Mouse (Mus musculus) ovary, adult 18-20 months (tissue): ENCODE data around the gene Smarca4.

Experiments
- DNase-seq: peaks from one replicate; pipeline ENCODE4 v3.0.0; 2022; ENCODE audit warnings: low spot score, mixed read lengths

The Smarca4 gene

DNA sequence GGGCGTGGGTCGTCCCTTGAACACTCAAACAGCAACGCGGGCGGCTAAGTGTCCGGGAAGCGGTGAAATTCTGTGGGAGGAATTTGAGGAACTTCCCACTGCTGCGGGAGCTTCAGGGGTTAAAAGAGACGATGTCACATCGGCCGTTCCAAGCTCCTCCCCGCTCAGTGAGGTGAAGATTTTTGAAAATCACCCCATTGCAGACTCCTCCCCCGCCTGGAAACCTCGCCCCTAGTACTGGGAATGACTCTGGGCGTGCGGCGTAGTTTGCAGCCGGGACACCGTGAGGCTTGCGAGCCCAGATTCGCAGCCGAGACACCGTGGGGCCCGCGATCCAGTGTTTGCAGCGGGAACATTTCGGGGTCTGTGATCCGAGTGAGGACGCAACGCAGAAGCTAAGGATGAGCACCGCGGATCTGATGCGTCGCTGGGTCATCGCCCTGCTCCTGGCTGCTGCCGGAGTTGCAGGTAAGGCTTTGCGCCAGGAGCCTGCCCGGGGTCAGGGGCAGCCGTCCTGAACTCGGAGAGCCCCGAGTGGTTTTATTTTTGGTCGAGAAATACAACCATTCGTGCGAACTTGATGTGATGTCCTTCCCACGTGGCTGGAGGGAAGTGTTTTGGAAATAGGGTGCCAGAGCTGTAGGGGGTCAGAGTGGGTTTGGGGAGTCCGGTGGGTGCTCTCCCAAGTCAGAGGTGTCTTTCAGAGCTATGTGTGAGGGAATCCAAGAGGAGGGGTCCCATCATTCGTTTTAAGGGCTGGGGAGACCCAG, 107.6 kb downstream of the Smarca4 start, which contains the start of gene Ldlr:
Gene Ldlr, plus strand, starts transcription at position 107 of the 770 bp plus-strand sequence.
- peak; percentile 83 for DNase-seq

DNA sequence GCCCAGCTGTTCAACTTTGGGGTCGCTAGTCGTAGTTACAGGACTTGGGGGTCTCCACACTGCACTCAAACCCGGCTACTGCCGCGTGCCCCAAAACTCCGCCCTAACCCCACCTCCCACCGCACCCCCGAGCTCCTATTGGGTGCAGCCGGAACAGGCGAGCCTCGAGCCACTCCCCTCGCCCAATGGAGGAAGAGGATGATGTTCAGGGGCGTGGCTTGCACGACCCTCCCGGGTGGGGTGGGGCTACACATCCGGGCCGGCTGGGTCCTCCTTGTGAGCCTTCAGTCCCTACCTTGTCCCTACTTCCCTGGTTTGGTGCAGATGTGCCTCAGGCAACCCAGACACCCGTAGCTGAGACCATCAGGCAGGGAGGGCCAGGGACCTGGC, 108.2 kb downstream of the Smarca4 start:
- peak; percentile 92 for DNase-seq

DNA sequence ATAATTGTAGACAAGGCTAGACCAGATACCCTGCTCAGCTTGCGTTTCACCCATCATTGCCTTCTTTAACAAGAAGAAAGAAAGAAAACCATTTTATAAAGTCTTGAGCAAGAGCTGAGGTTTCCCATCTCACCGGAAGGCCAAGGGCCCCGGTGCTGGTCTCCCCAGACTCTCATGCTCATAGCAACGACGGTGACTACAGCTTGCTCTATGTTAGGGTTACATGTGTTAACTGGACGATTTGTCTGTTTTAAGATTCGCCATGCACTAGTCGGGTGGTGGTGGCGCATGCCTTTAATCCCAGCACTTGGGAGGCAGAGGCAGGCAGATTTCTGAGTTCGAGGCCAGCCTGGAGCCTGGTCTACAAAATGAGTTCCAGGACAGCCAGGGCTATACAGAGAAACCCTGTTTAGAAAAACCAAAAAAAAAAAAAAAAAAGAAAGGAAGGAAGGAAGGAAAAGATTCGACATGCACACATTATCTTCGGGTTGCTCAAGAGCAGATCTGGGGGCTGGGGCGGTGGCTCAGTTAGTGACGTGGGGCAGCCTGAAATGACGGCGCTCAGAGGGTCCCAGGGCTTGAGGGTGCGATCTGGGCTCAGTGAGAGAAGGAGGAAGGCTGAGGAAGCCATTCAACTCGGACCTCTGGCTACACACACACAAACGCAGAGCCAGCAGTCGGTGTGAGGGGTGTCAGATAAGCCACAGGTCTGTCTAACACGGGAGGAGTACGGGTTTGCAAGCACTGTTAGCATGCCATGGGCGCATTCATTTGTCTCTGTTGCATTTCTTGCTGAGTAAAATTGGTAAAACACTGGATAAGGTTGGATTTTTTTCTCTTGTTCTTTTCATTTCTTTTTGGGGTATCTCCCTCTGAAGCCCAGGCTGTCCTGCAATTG, 109.5 kb downstream of the Smarca4 start:
- DNase-seq, result no peak

DNA sequence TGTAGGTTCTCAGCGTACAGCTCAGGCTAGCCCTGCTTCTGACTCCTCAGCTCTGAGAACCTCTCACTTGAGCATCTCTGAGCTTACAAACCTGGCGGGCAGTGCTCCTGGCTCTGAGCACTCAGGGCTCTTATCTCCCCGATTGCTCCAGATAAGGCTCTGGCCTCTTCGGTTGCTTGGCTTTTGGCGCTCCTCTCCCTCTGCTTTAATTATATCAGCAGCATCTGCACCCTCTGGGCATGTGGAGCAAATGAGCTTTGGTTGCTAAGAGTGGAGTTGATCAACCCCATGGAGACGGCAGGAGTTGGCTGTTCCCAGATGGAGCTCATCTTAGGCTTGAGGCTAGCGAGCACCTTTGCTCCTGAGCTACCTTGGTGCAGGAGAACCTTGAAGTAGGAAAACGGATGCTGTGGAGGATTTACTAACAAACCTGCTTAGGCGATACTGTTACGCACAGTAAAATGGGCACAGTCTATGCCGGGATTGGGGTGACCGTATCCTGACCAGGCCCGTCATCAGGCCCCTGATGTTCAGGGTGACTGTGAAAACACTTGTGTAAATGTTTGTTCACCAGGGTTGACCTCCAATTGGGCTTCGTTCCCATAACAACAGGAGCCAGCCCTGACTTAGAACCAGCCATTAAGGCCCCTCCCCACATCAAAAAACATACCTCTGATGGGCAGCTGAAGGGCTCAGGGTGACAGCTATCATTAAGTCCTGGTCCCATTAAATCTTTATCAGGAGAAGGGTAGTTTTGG, 110.4 kb downstream of the Smarca4 start:
- DNase-seq, result no peak

DNA sequence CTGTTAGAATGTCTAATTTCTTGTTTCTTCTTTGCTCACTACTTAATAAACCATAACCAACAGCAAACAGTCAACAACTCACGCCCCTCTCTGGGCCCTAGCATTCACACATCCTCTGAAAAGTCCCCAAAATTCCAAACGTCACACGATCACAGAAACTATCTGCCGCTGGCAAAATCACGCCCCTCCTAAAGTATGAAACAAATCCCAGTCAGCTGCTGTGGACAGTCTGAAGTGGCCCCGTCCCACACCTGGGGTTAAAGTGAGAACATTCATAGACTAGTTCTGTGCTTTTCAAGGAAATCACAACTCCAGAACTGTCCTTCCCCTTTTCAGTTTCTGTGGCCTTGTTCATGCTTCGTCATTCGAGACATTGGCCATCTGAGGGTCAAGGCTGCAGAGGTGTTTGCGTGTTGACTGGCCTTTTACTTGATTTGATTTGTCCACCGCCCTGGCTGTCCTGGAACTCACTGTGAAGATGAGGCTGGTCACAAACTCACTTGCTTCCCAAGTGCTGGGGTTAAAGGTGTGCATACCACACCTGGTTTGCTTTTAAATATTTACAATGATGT, 112.4 kb downstream of the Smarca4 start:
- no peak for DNase-seq

DNA sequence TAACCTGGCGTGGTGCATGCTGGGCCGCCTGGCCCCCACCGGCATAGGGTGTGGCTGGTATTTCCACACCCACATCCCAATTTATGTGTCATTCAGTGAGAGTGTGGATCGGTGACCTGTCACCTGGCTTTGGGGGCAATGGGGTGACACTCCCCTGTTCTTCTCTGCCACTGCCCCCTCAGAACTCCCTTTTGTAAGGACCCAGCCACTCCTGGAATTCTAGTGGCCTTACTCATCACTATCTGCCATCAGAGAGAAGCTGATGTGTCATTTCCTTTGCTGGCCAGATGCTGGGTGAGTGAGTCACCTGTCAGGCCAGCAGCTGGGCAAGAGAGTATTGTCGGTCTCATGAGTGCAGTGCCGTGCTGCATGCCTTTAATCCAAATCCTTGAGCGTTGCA, 113.3 kb downstream of the Smarca4 start:
- no peak for DNase-seq

DNA sequence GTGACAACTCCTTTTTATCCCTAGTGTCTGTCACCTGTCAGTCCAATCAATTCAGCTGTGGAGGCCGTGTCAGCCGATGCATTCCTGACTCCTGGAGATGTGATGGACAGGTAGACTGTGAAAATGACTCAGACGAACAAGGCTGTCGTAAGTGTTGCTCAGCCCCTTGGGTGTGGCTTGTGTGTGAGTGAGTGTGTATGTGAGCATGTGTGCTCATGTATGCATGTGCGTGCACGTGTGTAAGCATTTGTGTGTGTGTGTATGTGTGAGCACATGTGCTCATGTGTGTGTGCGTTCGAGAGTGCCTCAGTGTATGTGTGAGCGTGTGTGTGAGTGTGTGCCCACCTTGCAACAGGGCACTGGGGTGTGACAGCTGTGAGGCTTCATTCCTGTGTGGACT, 116.3 kb downstream of the Smarca4 start:
- DNase-seq, result no peak

DNA sequence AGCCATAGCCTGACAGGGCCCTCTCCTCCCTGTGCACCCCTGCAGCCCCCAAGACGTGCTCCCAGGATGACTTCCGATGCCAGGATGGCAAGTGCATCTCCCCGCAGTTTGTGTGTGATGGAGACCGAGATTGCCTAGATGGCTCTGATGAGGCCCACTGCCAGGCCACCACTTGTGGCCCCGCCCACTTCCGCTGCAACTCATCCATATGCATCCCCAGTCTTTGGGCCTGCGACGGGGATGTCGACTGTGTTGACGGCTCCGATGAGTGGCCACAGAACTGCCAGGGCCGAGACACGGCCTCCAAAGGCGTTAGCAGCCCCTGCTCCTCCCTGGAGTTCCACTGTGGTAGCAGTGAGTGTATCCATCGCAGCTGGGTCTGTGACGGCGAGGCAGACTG, 117.5 kb downstream of the Smarca4 start:
- DNase-seq, result no peak

DNA sequence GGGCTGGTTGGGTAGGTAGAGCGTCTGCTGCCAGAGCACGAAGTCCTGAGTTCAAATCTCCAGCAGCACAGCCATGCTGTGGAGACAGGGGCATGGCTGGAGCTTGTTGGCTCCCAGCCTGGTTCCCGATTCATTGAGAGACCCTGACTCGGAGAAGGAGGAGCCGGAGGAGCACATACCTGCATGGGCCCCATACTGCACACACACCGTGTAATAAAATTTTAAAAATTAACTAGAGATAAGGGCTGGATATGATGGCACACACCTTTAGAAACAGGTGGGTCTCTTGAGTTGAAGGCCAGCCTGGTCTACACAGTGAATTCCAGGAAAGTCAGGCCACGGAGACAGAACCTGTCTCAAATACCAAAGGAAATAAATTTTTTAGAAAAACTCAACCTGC, 118.0 kb downstream of the Smarca4 start:
- no peak for DNase-seq

DNA sequence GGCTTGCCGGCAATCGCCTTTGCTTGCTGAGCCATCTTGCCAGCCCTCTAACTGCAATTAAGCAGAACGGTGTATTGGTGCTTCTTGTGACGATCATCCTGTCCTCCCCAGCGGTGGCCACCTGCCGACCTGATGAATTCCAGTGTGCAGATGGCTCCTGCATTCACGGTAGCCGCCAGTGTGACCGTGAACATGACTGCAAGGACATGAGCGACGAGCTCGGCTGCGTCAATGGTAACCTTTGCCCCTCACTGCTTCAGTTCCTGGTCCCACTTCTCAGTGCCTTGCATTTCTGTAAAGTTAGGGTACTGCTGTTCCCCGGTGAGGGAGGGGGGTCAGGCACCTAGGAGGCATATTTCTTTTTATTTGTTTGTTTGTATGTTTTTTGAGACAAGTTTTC, 119.2 kb downstream of the Smarca4 start:
- no peak for DNase-seq

DNA sequence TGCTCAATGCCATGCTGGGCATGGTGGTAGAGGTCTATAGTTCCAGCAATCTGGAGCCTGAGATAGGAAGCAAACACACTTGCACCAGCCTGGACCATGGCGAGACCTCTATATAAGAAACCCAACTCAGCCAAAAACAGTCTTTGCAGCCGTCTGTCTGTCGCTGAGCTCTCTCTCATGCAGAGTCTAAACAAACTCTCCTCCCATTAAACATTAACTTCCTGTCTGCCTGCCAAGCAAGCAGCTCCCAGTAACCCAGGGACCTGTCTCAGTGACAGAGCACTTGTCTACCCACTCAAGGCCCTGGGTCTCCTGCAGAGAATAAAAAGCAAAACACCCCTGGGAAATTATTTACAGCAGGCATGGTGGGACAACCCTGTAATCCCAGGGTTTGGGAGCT, 120.6 kb downstream of the Smarca4 start:
- no peak for DNase-seq

DNA sequence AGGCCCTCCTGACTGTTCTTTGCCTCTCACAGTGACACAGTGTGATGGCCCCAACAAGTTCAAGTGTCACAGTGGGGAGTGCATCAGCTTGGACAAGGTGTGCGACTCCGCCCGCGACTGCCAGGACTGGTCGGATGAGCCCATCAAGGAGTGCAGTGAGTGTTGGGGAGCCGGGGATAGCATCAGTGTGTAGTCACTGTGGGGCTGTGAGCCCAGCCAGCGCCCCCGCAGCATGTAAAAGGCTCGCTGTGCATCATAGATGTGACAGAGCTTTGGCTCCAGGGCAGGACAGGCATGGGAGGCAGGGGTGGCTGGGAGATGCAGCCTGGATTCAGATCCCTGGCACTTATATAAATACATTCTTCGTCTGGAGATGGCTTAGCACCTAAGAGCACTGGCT, 121.2 kb downstream of the Smarca4 start:
- no peak for DNase-seq

DNA sequence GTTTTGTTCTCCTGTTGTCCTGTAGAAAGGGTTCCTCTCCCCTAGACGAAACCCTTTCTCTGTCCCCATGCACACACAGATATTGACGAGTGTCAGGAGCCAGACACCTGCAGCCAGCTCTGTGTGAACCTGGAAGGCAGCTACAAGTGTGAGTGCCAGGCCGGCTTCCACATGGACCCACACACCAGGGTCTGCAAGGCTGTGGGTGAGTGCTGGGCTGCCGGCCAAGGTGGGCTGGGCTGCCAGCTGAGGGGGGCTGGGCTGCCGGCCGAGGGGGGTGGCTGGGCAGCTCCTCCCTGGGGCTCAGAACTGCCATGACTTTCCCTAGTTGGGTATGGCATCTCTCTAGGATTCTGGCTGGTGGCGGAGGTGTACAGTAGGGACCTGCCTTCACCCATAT, 122.8 kb downstream of the Smarca4 start:
- no peak for DNase-seq

DNA sequence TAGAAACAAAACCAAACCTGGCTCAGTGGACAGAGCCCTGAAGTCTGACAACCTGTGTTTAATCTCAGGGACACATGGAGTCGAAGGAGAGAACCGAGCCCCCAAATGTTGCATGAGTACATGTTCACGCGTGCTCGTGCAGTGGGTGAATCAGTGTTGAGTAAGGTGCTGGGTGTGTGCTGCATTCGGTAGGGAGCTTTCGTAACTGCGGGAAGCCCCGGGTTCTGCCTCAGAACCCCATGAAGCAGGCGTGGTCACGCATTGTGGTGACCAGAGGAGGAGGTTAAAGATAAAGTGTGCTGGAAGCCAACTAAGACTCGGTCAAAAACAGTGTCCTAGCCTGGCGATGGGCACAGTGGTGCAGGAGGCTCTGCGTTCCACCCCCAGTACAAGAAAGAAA, 124.5 kb downstream of the Smarca4 start:
- no peak for DNase-seq

DNA sequence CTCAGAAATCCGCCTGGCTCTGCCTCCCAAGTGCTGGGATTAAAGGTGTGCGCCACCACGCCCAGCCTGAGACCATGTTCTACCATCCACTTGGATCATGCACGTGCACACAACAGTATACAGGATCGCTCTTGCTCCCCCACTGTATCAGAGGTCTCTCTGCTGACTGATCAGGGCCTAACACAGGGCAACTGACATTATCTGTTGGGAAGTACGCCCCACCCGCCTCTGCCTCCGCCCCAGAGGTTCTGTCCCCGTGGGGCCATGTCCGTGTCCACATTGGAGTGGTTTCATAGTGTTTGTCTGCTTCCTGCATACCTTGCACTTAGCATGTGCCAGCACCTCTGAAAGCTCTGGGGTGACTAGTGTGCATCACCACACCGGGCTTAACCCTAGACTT, 125.5 kb downstream of the Smarca4 start:
- DNase-seq, result no peak

DNA sequence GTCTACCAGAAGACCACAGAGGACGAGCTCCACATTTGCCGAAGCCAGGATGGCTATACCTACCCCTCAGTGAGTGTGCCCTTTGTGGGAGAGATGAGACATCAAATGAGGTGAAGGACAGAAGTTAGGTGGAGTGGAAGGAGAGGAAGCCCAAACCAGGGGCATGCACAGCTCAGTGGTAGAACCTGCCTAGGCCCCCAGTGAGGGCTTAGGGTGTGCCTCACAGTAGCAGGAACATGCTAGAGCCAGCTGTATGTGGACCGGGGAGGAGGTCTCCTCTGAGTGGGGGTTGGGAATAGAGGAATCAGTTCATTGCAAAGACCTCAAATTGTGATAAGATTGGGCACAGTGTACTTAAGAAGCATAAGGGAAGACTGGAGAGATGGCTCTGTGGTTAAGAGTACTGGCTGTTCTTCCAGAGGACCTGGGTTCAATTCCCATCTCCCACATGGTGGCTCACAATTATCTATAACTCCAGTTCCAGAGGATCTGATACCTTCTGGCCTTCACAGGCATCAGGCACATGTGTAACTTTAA, 131.3 kb downstream of the Smarca4 start:
- no peak for DNase-seq

DNA sequence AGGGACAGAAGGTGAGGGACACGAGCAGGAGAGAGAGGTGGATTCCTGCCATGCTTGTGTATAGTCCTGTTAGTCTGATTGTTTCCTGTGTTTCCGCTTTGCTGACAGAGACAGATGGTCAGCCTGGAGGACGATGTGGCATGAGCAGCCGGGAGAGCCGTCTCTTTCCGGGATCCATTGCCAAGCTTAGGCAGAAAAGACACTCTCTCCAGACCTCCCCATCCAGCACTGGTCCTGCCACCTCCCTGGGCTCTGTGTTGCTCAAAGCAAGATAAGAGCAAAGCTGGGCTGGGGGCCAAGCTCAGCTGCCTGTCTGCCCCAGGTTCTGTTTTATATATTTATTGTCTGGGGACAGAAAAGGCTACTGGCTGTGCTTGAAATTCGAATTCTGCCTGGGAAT, 132.1 kb downstream of the Smarca4 start:
- DNase-seq, result peak; percentile 72

DNA sequence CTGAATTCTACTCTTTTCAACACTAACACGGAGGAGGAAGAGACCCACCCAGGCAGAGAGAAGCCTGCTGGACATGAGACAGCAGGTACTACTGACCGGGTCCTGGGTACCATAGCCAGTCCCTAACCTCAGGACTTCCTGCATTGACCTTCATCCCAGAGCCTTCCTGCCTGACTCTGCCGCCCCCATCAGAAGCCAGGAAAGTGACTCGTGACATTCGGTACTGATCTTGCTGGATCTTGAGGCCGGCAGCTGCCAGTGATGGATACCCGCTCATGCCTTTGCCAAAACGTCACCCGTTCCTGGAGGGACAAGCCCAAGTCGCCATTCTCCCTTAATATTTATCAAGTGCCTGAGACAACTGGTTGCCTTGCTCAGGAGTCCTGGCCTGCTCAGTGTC, 132.5 kb downstream of the Smarca4 start:
- DNase-seq, result no peak

DNA sequence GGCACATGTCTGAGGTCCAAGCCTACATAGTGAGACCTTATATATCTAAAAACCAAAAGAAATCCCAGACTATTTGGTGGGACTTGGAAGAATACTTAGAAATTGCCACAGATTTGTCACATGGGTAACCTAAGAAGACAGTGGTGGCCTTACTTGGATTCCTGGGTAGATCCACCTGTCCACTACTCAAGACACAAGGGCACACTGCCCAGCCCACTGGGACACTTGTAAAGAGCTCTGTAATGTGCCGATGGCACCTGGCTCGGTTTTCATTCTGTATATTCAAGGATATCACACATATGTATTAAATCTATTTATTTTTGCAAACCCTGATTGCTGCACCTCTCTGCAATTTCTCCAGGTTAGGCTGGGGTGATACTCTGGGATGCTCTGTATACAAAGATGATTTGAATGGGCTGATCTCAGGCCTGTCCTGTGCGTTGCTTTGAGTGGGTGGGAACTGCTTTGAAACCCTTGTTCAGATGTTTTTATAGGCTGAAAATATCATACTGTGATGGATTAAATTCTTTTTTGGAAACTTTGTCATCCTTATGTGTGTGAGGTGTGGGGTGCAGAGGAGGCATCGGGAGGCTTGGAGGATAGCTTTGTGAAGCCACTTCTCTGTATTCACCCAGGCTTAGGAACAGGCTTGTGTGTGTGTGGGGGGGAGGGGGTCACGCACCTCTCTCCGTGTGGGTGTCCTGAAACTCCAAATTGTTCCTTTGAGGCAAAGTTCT, 133.6 kb downstream of the Smarca4 start:
- DNase-seq, result no peak

DNA sequence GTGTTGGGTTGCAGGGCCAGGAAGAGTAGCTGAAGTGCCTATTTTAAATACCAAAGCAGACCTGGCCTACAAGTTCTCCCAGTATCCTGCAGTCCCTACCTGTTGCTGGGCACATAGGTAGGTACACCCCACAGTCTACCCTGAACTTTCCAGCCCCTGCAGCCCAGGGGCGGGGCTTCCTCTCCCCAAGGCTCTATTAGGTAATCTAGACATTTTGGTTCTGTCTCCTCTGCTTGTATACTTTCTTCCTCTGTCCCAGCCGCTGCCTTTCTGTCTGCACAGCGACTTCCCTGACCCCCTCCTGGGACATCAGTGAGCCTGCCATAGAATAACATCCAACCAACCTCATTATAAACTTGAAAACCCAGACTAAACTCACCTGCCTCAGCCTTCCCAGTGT, 134.4 kb downstream of the Smarca4 start:
- no peak for DNase-seq

DNA sequence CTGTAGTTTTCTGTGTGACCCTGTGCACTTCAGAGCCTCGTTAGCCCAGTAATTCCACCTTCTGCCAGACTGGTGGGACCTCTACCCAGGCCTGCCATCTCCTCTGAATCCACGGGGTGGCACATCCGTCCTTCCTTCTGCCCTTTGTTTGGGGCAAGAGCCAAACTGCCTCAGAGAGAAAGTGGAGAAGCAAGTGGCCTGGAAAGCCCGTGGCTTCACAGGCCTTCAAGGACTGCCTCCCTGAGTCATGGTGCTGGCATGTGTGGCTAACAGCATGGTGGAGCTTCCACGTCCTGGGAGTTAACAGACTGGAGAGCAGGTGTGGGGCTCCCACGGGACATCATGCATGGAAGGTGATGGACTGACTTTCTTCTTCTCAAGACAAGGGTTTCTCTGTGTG, 135.4 kb downstream of the Smarca4 start:
- peak; percentile 67 for DNase-seq
